Mouse (Mus musculus): ENCODE measurements around the gene Nup160. TPM values are rescaled to one million over a fixed set of nuclear protein-coding genes. Genes with fewer than 3 reads are reported as not detected.

Nup160 gene
- polyA plus RNA-seq, 1 experiment from 2014 or later, result 61.3 TPM

DNA sequence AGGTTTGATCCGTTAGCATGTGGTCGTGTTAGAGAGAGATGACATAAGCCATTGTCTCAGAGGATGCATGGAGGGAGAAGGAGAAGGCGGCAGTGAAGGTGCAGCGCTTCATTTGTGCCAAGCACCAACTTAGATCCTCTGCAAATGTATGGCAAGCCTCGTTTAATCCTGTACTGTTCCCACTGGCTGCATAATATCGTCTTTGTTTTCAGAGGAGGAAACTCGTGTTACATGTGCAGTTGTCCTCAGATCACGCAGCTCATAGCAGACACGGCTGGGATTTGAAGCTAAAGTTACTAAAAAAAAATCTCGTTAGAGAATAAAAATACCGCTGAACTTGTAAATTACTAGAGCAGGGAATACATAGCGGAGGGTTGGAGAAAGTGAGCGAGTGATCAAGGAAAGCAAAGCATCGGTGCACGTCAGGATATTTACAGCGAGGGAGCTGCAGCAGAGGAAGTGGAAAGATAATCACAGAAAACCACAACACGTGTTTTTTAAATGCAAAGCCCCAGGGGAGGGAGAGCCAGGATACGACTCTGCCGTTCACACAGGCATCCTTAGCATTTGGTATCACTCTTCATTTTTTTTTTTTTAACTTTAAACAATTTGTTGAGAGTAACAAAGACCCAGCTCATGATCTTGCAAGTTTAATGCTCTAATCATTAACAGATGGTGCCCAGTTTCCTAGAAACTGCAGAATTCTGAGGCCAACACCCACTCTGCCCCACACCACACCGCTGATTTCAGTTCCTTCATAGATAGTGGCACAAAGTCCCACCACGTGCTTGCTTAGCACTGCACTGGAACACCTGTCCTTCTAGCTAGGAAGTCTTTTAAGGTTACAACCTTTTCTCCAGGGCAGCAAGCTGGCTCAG is 9.4 kb upstream of the Nup160 start:
- H3K36me3 ChIP-seq, result no peaks in the 10 kb centered on the region
- peak overlapping the region; percentile 18 for H3K4me3 ChIP-seq
- no peaks in the 10 kb centered on the region for H3K27me3 ChIP-seq (replicated peaks)
- peak; percentile 92 for ATAC-seq
- peak overlapping the region; percentile 23; the same call in 1 of the 2 replicates for H3K9ac ChIP-seq
- WGBS (ENCODE audit: insufficient replicate concordance), result 22% methylated on average over 21 of the region's 21 CpGs
- peaks cover 8% of the 10 kb centered on the region; the same call in 1 of the 2 replicates for H3K9me3 ChIP-seq (replicated peaks)
- peak overlapping the region; percentile 64 for H3K27ac ChIP-seq
- H3K4me2 ChIP-seq, result peak overlapping the region; percentile 57
- H3K4me1 ChIP-seq, result peaks cover 32% of the 10 kb centered on the region

DNA sequence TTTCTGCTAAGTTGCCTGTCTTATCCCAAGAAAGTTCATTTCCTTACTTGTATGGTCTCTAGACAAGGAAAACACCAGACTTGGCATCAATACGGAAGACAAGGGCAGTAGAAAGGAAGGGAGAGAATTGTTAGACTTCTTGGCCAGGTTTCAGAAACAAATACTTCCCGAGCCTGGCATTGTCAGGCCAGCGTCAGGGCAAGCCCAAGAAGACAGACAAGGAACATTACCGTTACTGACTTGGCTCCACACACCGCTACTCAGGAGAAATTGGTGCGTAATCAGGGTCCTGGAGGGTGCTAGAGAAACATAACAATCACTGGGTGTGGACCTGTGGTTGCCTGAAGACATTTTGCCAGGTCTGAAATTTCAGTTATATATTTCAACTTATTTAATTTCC is 6.7 kb upstream of the Nup160 start:
- Histone ChIP-seq H3K4me2 (no peak overlapping the region), H3K9ac (no peak overlapping the region), H3K4me3 (no peak overlapping the region), H3K27me3 (replicated peaks) (no peaks in the 10 kb centered on the region), H3K36me3 (no peaks in the 10 kb centered on the region), H3K4me1 (peaks cover 30% of the 10 kb centered on the region), H3K27ac (no peak overlapping the region), H3K9me3 (replicated peaks) (peaks cover 8% of the 10 kb centered on the region; the same call in 1 of the 2 replicates)
- 82% methylated on average over 6 of the region's 6 CpGs for WGBS (ENCODE audit: insufficient replicate concordance)
- ATAC-seq, result no peak

DNA sequence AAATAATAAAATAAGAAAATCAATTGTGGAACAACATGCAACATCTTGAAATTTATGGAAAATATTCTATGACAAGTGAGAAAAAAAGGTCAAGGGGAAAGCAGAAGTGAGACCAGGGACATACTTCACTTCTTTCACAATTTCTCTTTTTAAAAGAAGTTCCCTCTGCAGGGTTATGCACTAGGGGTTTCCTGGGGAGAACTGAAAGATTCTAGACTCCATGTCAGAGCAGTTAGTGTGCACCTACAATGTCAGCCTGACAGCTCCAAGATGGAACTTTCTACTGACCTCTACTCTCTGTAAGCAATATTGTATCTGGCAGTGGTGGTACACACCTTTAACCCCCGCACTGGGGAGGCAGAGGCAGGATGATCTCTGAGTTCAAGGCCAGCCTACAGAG is 3.7 kb upstream of the Nup160 start:
- Histone ChIP-seq H3K4me2 (no peak overlapping the region), H3K36me3 (no peaks in the 10 kb centered on the region), H3K27ac (no peak overlapping the region), H3K9me3 (replicated peaks) (peaks cover 8% of the 10 kb centered on the region; the same call in 1 of the 2 replicates), H3K4me1 (peaks cover 37% of the 10 kb centered on the region), H3K4me3 (no peak overlapping the region), H3K9ac (no peak overlapping the region), H3K27me3 (replicated peaks) (no peaks in the 10 kb centered on the region)
- WGBS (ENCODE audit: insufficient replicate concordance), result 80% methylated on average over 1 of the region's 1 CpGs
- no peak for ATAC-seq

DNA sequence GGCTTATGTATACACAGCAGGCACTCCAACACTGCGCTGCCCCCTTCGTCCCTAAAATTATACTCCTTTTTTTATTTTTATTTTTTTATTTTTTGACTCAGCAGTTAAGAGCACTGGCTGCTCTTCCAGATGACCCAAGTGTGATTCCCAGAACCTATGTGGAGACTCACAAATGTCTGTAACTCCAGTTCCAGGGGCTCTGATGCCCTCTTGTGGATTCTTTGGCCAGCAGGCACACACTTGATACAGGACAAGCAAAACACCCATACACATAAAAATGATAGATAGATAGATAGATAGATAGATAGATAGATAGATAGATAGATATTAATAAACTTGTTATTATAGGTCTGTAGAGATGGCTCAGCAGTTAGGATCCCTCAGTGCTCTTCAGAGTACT is 2.5 kb upstream of the Nup160 start:
- H3K4me2 ChIP-seq, result no peak overlapping the region
- no peak overlapping the region for H3K4me3 ChIP-seq
- no peaks in the 10 kb centered on the region for H3K36me3 ChIP-seq
- H3K9ac ChIP-seq, result no peak overlapping the region
- ATAC-seq, result no peak
- WGBS (ENCODE audit: insufficient replicate concordance), result 77% methylated on average over 2 of the region's 2 CpGs
- H3K9me3 ChIP-seq (replicated peaks), result peaks cover 5% of the 10 kb centered on the region; the same call in 1 of the 2 replicates
- H3K4me1 ChIP-seq, result peaks cover 32% of the 10 kb centered on the region
- H3K27ac ChIP-seq, result no peak overlapping the region
- no peaks in the 10 kb centered on the region for H3K27me3 ChIP-seq (replicated peaks)

DNA sequence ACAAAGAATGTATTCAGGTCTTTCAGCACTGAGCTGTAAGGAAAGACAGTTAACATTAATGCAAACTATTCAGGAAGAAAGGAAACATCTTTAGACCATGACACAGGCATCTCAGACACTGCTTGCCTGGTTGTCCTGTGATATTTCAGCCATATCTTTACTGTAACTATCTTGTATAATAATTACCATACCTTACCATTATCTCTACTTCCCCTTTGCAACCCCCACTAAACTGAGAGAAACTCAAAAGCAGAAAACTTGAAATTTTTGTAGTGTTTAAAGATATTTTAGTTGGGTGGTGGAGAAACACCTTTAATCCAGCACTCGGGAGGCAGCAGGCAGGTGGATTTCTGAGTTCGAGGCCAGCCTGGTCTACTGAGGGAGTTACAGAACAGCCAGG is 1.5 kb upstream of the Nup160 start:
- Histone ChIP-seq H3K9me3 (replicated peaks) (no peaks in the 10 kb centered on the region), H3K4me3 (no peak overlapping the region), H3K27me3 (replicated peaks) (no peaks in the 10 kb centered on the region), H3K36me3 (peaks cover under 1% of the 10 kb centered on the region; the same call in 1 of the 2 replicates), H3K27ac (no peak overlapping the region), H3K4me1 (peaks cover 37% of the 10 kb centered on the region), H3K4me2 (no peak overlapping the region), H3K9ac (no peak overlapping the region)
- WGBS (ENCODE audit: insufficient replicate concordance), result 72% methylated on average over 2 of the region's 2 CpGs
- ATAC-seq, result no peak

DNA sequence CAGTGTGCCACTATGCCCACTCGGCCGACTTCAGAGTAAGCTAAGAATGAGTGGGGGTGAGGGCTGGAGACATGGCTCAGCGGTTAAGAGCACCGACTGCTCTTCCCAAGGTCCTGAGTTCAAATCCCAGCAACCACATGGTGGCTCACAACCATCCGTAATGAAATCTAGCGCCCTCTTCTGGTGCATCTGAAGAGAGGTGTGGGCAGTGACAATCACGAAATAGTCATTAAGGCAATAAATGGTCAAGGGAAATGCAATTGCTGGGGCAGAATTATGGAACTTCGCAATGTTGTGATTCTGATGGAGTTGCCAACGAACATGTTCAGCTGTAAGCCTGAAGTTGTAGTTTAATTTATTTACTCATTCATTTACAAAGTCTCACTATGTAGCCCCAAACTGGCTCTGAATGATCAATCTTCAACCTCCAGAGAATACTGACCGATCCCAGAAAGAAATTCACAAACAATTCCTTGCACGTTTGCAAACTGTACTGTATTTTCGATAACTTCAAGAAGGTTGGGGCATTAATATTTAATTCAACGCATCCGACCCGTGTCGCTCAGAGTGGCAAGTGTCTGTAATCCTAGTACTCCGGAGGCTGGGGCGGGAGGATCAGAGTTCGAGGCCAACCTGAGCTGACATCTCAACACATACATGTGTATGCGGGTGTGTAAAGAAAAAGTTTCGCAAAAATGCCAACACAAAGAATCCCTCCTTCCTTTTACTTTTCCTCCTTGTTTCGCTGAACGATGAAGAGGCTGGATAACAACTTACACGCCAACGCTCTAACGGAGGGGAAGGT is 1.4 kb downstream of the Nup160 start:
- Histone ChIP-seq H3K36me3 (peaks cover 27% of the 10 kb centered on the region), H3K27me3 (replicated peaks) (no peaks in the 10 kb centered on the region), H3K4me3 (peak overlapping the region; percentile 98), H3K4me2 (peak overlapping the region; percentile 78), H3K9ac (peak overlapping the region; percentile 92), H3K4me1 (peaks cover 48% of the 10 kb centered on the region), H3K27ac (peak overlapping the region; percentile 100), H3K9me3 (replicated peaks) (no peaks in the 10 kb centered on the region)
- 29% methylated on average over 26 of the region's 26 CpGs for WGBS (ENCODE audit: insufficient replicate concordance)
- ATAC-seq, result peak; percentile 28

DNA sequence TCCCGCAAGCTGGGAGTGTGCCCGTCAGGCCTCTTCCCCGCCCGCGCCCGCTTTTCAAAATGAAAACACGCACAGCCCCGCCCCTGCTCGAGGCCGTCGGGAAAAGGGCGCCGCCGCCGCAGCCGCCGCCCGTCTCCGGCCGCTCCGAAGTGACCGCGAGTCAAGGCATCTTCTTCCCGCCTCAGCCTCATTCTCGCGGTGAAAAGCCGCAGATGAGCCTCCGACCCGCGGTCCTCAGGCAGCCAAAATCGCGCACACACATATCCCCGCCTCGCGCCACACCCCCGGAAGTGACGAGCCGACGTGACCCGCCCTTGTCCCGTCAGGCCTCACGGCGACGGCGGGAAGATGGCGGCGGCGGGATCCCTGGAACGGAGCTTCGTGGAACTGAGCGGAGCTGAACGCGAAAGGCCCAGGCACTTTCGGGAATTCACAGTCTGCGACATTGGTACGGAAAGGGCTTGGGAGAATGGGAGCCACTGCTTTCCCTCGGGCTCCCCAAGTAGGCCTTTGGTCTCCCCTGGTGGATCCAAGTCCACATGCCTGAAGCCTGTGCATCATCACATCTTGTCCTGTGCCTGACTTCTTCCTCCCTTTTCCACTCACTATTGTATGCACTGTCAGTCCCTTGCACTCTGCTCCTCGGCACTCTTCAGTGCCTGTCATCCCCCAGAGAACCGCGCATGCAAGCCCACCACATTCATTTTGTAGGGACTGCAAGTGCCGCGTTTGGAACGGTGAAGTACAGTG is 2.2 kb downstream of the Nup160 start:
- H3K4me1 ChIP-seq, result peaks cover 48% of the 10 kb centered on the region
- WGBS (ENCODE audit: insufficient replicate concordance), result under 1% methylated on average over 63 of the region's 63 CpGs

DNA sequence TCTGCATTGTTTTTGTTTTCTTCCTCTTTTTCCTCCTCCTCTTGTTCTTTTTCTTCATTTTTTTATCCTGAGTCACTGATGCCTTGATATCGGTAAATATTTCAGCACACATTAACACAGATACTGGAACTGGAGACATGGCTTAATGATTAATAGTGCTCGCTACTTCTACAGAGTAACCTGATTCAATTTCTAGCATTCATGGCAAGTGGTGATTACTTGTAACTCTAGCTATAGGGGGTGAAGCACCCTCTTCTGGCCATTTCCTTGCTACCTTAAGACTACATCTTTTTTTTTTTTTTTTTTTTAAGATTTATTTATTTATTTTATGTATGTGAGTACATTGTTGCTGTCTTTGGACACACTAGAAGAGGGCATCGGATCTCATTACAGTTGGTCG is 23.9 kb downstream of the Nup160 start:
- Histone ChIP-seq H3K9ac (no peak overlapping the region), H3K4me1 (no peaks in the 10 kb centered on the region), H3K27me3 (replicated peaks) (no peaks in the 10 kb centered on the region), H3K9me3 (replicated peaks) (no peaks in the 10 kb centered on the region), H3K27ac (no peak overlapping the region), H3K4me3 (no peak overlapping the region), H3K4me2 (no peak overlapping the region), H3K36me3 (peaks cover 99% of the 10 kb centered on the region)
- WGBS (ENCODE audit: insufficient replicate concordance), result 88% methylated on average over 4 of the region's 4 CpGs
- ATAC-seq, result no peak

More for the DNA sequence above, 2.2 kb downstream of the Nup160 start:
- ATAC-seq, result peak; percentile 95
- no peaks in the 10 kb centered on the region for H3K9me3 ChIP-seq (replicated peaks)
- peak overlapping the region; percentile 100 for H3K27ac ChIP-seq
- peak overlapping the region; percentile 98 for H3K4me3 ChIP-seq
- H3K4me2 ChIP-seq, result peak overlapping the region; percentile 78
- no peaks in the 10 kb centered on the region for H3K27me3 ChIP-seq (replicated peaks)
- peak overlapping the region; percentile 92 for H3K9ac ChIP-seq
- peaks cover 35% of the 10 kb centered on the region for H3K36me3 ChIP-seq

DNA sequence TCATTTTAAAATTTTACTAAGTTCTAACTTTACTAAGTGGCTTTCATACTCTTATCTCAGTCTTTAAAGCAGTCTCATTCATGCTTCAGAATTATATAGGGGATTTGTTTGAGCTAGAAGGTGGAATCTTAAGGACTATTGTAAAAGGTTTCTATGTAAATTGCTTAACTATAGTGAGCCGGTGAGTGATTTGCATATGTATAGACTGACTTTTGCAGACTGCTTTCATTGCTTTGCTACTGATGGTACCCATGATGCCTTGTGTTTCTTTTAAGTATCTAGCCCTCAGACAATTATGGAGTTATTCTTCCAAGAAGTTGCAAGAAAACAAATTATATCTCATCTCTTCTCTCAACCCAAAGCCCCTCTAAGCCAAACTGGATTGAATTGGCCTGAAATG is 31.5 kb downstream of the Nup160 start:
- ATAC-seq, result no peak
- no peak overlapping the region for H3K4me2 ChIP-seq
- H3K9ac ChIP-seq, result no peak overlapping the region
- no peaks in the 10 kb centered on the region for H3K9me3 ChIP-seq (replicated peaks)
- H3K27ac ChIP-seq, result no peak overlapping the region
- no peaks in the 10 kb centered on the region for H3K27me3 ChIP-seq (replicated peaks)
- peaks cover 99% of the 10 kb centered on the region for H3K36me3 ChIP-seq
- peaks cover 4% of the 10 kb centered on the region; the same call in 1 of the 2 replicates for H3K4me1 ChIP-seq
- no peak overlapping the region for H3K4me3 ChIP-seq
- 85% methylated on average over 1 of the region's 1 CpGs for WGBS (ENCODE audit: insufficient replicate concordance)

DNA sequence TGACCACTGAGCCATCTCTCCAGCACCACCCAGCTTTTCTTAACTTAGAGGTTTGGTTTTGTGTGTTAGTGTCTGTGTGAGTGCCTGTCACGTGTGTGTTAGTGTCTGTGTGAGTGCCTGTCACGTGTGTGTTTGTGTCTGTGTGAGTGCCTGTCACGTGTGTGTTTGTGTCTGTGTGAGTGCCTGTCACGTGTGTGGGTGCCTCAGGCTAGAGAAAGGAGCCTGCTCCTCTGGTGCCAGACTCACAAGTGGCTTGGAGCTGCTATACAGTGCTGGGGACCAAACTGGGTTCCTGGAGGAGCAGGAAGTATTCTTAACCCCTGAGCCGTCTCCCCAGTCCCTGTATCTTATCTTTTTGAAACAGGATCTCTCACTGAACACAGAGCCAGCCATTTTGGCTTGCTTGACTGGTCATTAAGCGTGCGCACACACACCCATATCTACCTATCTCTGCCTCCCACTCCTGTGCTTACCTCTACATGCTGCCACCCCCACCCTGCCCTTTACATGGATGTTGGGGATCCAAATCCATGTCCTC is 38.6 kb downstream of the Nup160 start:
- peak; percentile 96 for ATAC-seq
- no peak overlapping the region for H3K4me3 ChIP-seq
- peaks cover 93% of the 10 kb centered on the region for H3K36me3 ChIP-seq
- H3K4me2 ChIP-seq, result peak overlapping the region; percentile 60
- no peaks in the 10 kb centered on the region for H3K9me3 ChIP-seq (replicated peaks)
- H3K27me3 ChIP-seq (replicated peaks), result no peaks in the 10 kb centered on the region
- H3K27ac ChIP-seq, result peak overlapping the region; percentile 94
- peaks cover 25% of the 10 kb centered on the region for H3K4me1 ChIP-seq
- peak overlapping the region; percentile 52 for H3K9ac ChIP-seq
- 32% methylated on average over 7 of the region's 7 CpGs for WGBS (ENCODE audit: insufficient replicate concordance)

DNA sequence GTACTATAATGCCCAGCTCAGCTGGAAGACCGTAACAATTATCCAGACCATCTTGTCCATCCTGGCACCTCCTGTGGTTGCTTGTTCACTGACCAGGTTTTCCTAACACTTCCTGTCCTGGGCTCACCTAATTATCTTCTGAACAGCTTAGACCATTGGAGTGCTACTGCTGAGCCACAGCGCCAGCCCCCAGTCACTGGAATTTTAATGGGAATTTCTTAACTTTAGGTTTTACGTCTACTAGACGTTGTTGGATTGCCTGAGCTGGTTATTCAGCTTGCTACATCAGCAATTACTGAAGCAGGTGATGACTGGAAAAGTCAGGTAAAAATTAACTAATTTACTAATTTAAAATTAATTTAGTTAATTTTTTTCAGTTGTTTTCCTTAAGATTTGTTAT is 40.4 kb downstream of the Nup160 start:
- peaks cover 93% of the 10 kb centered on the region for H3K36me3 ChIP-seq
- ATAC-seq, result no peak

More for the DNA sequence above, 40.4 kb downstream of the Nup160 start:
- H3K27ac ChIP-seq, result no peak overlapping the region; the same call in 1 of the 2 replicates
- no peaks in the 10 kb centered on the region for H3K9me3 ChIP-seq (replicated peaks)
- H3K9ac ChIP-seq, result no peak overlapping the region
- 90% methylated on average over 4 of the region's 4 CpGs for WGBS (ENCODE audit: insufficient replicate concordance)
- no peak overlapping the region for H3K4me3 ChIP-seq
- no peak overlapping the region for H3K4me2 ChIP-seq
- peaks cover 25% of the 10 kb centered on the region for H3K4me1 ChIP-seq
- no peaks in the 10 kb centered on the region for H3K27me3 ChIP-seq (replicated peaks)
